Mouse (Mus musculus): ENCODE results near the gene H2-DMb2.

DNA sequence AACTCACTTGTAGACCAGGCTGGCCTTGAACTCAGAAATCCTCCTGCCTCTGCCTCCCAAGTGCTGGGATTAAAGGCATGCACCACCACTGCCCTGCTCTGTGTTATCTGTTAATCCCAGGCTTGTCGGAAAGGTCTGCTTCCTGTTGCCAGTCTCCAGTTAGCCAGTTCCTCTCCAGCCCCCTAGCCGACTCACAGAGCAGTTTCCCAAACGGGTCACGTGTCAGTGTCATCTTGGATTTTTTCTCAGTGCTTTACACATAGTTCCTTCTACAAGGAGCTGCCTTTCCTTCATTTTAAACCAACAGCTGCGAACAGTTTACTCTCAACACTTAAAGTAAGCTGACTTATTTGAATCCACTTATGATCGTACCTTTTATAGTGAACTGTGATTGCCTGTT lies 18.5 kb upstream of the H2-DMb2 start:
- TF ChIP-seq CTCF (IDR thresholded peaks at IDR 0.05; ENCODE audit: low read depth, low read length) (no peak), POLR2A (IDR thresholded peaks at IDR 0.05; ENCODE audit: borderline replicate concordance, low read depth, low read length) (no peak)

Data from bone marrow macrophage, adult 2 months (primary cell).